Mouse (Mus musculus) lung, embryonic 14.5 days (tissue): ENCODE data around the gene Col4a3. TPM values are rescaled to one million over a fixed set of nuclear protein-coding genes. Genes with fewer than 3 reads are reported as not detected.

Experiments used
- ATAC-seq: fragments of 200-750 bp; cut with Nextera tagmentation; 2 replicates; pipeline ENCODE4 v1.8.0; 2017; ENCODE audit warnings: mild to moderate bottlenecking, moderate TSS enrichment, moderate library complexity; ENCODE audit not compliant: insufficient read depth
- DNase-seq: peaks from one replicate; pipeline ENCODE4 v3.0.0-alpha.2; 2015
- H3K27ac ChIP-seq: fragments of 300-500 bp; sonication (generic); 2 replicates; pipeline ENCODE4 v1.5.1; 2014; ENCODE audit warnings: low read depth, mild to moderate bottlenecking, moderate library complexity
- H3K27me3 ChIP-seq: fragments of 300-500 bp; sonication (generic); 2 replicates; pipeline ENCODE4 v1.6.1; 2014; ENCODE audit warnings: low read length, control low read depth; ENCODE audit not compliant: insufficient read depth
- H3K36me3 ChIP-seq: fragments of 300-500 bp; sonication (generic); 2 replicates; pipeline ENCODE4 v1.6.1; 2014; ENCODE audit warnings: control low read depth; ENCODE audit not compliant: insufficient read depth
- H3K4me1 ChIP-seq: fragments of 300-500 bp; sonication (generic); 2 replicates; pipeline ENCODE4 v1.6.1; 2014; ENCODE audit warnings: antibody characterized with exemption, control low read depth; ENCODE audit not compliant: insufficient read depth
- H3K4me2 ChIP-seq: fragments of 300-500 bp; sonication (generic); 2 replicates; pipeline ENCODE4 v1.6.1; 2014; ENCODE audit warnings: mild to moderate bottlenecking
- H3K4me3 ChIP-seq: fragments of 300-500 bp; sonication (generic); 2 replicates; pipeline ENCODE4 v1.5.1; 2014; ENCODE audit warnings: low read depth, low read length
- H3K9ac ChIP-seq: fragments of 300-500 bp; sonication (generic); 2 replicates; pipeline ENCODE4 v1.6.1; 2014
- H3K9me3 ChIP-seq: fragments of 300-500 bp; sonication (generic); 2 replicates; pipeline ENCODE4 v1.6.1; 2016; ENCODE audit warnings: low read depth, low read length, control low read depth
- CTCF ChIP-seq: IDR thresholded peaks from 2 replicates; pipeline ENCODE4 v1.5.1; 2016; ENCODE audit warnings: antibody characterized with exemption, low read depth
- WGBS: fragments of 180-500 bp; shearing (Covaris S2); extraction: QIAGEN DNeasy Blood & Tissue Kit; methylation state at CpG from one replicate; pipeline ENCODE4 v1.1.7; 2014; 5-methylcytosine and 5-hydroxymethylcytosine counted together
- polyA plus RNA-seq: library from polyadenylated mRNA; unstranded; fragments of >200 nt; fragmentation: Nextera tagmentation; extraction: Ambion mirVana; gene quantifications from 2 replicates; pipeline ENCODE4 v1.2.1, GENCODE M21; 2014

Gene Col4a3
- polyA plus RNA-seq, 1 experiment from 2014 or later = 3.8 TPM

GRCm38 (mm10) chr1:82605856-82606255, 19.1 kb downstream of the Col4a3 start:
- no peak overlapping the region for H3K4me3 ChIP-seq
- no peaks in the 10 kb centered on the region for H3K36me3 ChIP-seq
- no peaks in the 10 kb centered on the region for H3K27me3 ChIP-seq
- H3K4me2 ChIP-seq = no peak overlapping the region
- no peak overlapping the region for H3K9ac ChIP-seq
- TF ChIP-seq CTCF = no peak
- WGBS = 81% methylated on average over 7 of the region's 7 CpGs
- H3K9me3 ChIP-seq = no peaks in the 10 kb centered on the region
- H3K27ac ChIP-seq = no peak overlapping the region
- no peaks in the 10 kb centered on the region; the same call in 1 of the 2 replicates for H3K4me1 ChIP-seq
- DNase-seq = no peak
- no peak for ATAC-seq

- Histone ChIP-seq H3K9ac (no peak overlapping the region), H3K4me2 (no peak overlapping the region), H3K4me1 (no peaks in the 10 kb centered on the region; the same call in 1 of the 2 replicates), H3K36me3 (no peaks in the 10 kb centered on the region), H3K27me3 (no peaks in the 10 kb centered on the region), H3K9me3 (no peaks in the 10 kb centered on the region), H3K4me3 (no peak overlapping the region), H3K27ac (no peak overlapping the region)
- 61% methylated on average over 9 of the region's 9 CpGs for WGBS
- TF ChIP-seq CTCF = no peak
- no peak for ATAC-seq
- DNase-seq = no peak
Observed at GRCm38 (mm10) chr1:82608646-82609262, 22.0 kb downstream of the Col4a3 start.

- 57% methylated on average over 9 of the region's 9 CpGs for WGBS
- DNase-seq = peak; percentile 24
Observed at GRCm38 (mm10) chr1:82612061-82612660, 25.4 kb downstream of the Col4a3 start.

GRCm38 (mm10) chr1:82618001-82618400, 31.3 kb downstream of the Col4a3 start:
- Histone ChIP-seq H3K27ac (no peak overlapping the region), H3K4me2 (no peak overlapping the region), H3K4me1 (no peaks in the 10 kb centered on the region), H3K27me3 (no peaks in the 10 kb centered on the region), H3K9me3 (no peaks in the 10 kb centered on the region), H3K9ac (no peak overlapping the region), H3K36me3 (no peaks in the 10 kb centered on the region), H3K4me3 (no peak overlapping the region)
- ATAC-seq (no peak), DNase-seq (no peak)
- no peak for TF ChIP-seq CTCF
- 69% methylated on average over 5 of the region's 5 CpGs for WGBS

More at GRCm38 (mm10) chr1:82612061-82612660, 25.4 kb downstream of the Col4a3 start:
- H3K9me3 ChIP-seq = no peaks in the 10 kb centered on the region
- no peaks in the 10 kb centered on the region for H3K27me3 ChIP-seq
- no peak for ATAC-seq
- H3K4me1 ChIP-seq = no peaks in the 10 kb centered on the region
- no peak overlapping the region for H3K4me2 ChIP-seq
- no peak overlapping the region for H3K4me3 ChIP-seq
- no peaks in the 10 kb centered on the region for H3K36me3 ChIP-seq
- H3K9ac ChIP-seq = no peak overlapping the region
- no peak overlapping the region for H3K27ac ChIP-seq
- TF ChIP-seq CTCF = no peak

- WGBS = 72% methylated on average over 5 of the region's 5 CpGs
- no peak for TF ChIP-seq CTCF
- Histone ChIP-seq H3K4me2 (no peak overlapping the region), H3K27me3 (no peaks in the 10 kb centered on the region), H3K4me3 (no peak overlapping the region), H3K36me3 (no peaks in the 10 kb centered on the region), H3K4me1 (no peaks in the 10 kb centered on the region), H3K9me3 (no peaks in the 10 kb centered on the region), H3K27ac (no peak overlapping the region), H3K9ac (no peak overlapping the region)
- DNase-seq (no peak), ATAC-seq (no peak)
Observed at GRCm38 (mm10) chr1:82618592-82618991, 31.9 kb downstream of the Col4a3 start.

- 83% methylated on average over 5 of the region's 5 CpGs for WGBS
- H3K36me3 ChIP-seq = no peaks in the 10 kb centered on the region
- ATAC-seq (no peak), DNase-seq (no peak)
- no peak for TF ChIP-seq CTCF
- no peaks in the 10 kb centered on the region for H3K9me3 ChIP-seq
- no peaks in the 10 kb centered on the region for H3K27me3 ChIP-seq
- H3K9ac ChIP-seq = no peak overlapping the region
- no peaks in the 10 kb centered on the region for H3K4me1 ChIP-seq
- H3K4me2 ChIP-seq = no peak overlapping the region
- H3K27ac ChIP-seq = no peak overlapping the region
- no peak overlapping the region for H3K4me3 ChIP-seq
Observed at GRCm38 (mm10) chr1:82619981-82620380, 33.3 kb downstream of the Col4a3 start.

- H3K27me3 ChIP-seq = no peaks in the 10 kb centered on the region
- H3K9me3 ChIP-seq = no peaks in the 10 kb centered on the region
- no peak overlapping the region for H3K9ac ChIP-seq
- no peaks in the 10 kb centered on the region for H3K36me3 ChIP-seq
- WGBS = 70% methylated on average over 6 of the region's 6 CpGs
- no peak overlapping the region for H3K27ac ChIP-seq
- no peaks in the 10 kb centered on the region for H3K4me1 ChIP-seq
- H3K4me3 ChIP-seq = no peak overlapping the region
- H3K4me2 ChIP-seq = no peak overlapping the region
- ATAC-seq = no peak
- TF ChIP-seq CTCF = no peak
- no peak for DNase-seq
Observed at GRCm38 (mm10) chr1:82624934-82625333, 38.2 kb downstream of the Col4a3 start.
